Mouse (Mus musculus): Measurements from ENCODE around the gene Ipo9.
"Not testable (repeated sequence)": the region's sequence is repeated elsewhere in the genome, so short reads cannot be mapped to it uniquely, and the experiment has no call there.

Ipo9 gene

GRCm38 (mm10) chr1:135430669-135431017 is 344 bp upstream of the Ipo9 start:
- no peak for DNase-seq (ENCODE audit: low read depth, low spot score)

- DNase-seq (ENCODE audit: low read depth, low spot score) = no peak
These were observed 2.9 kb downstream of the Ipo9 start for GRCm38 (mm10) chr1:135427390-135427789.

- no peak for DNase-seq (ENCODE audit: low read depth, low spot score)
These were observed 3.7 kb downstream of the Ipo9 start for GRCm38 (mm10) chr1:135426645-135427044.

- no peak for DNase-seq (ENCODE audit: low read depth, low spot score)
These were observed 7.5 kb downstream of the Ipo9 start for GRCm38 (mm10) chr1:135422772-135423171.

- DNase-seq (ENCODE audit: low read depth, low spot score) = no peak
These were observed 16.3 kb downstream of the Ipo9 start for GRCm38 (mm10) chr1:135413996-135414395.

GRCm38 (mm10) chr1:135412130-135412529 is 18.2 kb downstream of the Ipo9 start:
- no peak for DNase-seq (ENCODE audit: low read depth, low spot score)

- no peak for DNase-seq (ENCODE audit: low read depth, low spot score)
These were observed 19.3 kb downstream of the Ipo9 start for GRCm38 (mm10) chr1:135410967-135411366.

GRCm38 (mm10) chr1:135408973-135409372 is 21.3 kb downstream of the Ipo9 start:
- no peak for DNase-seq (ENCODE audit: low read depth, low spot score)

- DNase-seq (ENCODE audit: low read depth, low spot score) = no peak
These were observed 24.9 kb downstream of the Ipo9 start for GRCm38 (mm10) chr1:135405356-135405755.

- DNase-seq (ENCODE audit: low read depth, low spot score) = no peak
These were observed 28.7 kb downstream of the Ipo9 start for GRCm38 (mm10) chr1:135401452-135402110.

GRCm38 (mm10) chr1:135399466-135399865 is 30.8 kb downstream of the Ipo9 start:
- no peak for DNase-seq (ENCODE audit: low read depth, low spot score)

GRCm38 (mm10) chr1:135385161-135385560 is 45.1 kb downstream of the Ipo9 start:
- DNase-seq (ENCODE audit: low read depth, low spot score) = no peak

- DNase-seq (ENCODE audit: low read depth, low spot score) = no peak
These were observed 46.1 kb downstream of the Ipo9 start for GRCm38 (mm10) chr1:135384171-135384570.

GRCm38 (mm10) chr1:135381560-135381959 is 48.7 kb downstream of the Ipo9 start:
- DNase-seq (ENCODE audit: low read depth, low spot score) = not testable (repeated sequence)

- no peak for DNase-seq (ENCODE audit: low read depth, low spot score)
These were observed 50.0 kb downstream of the Ipo9 start for GRCm38 (mm10) chr1:135380071-135380991.

- no peak for DNase-seq (ENCODE audit: low read depth, low spot score)
These were observed 51.3 kb downstream of the Ipo9 start for GRCm38 (mm10) chr1:135379048-135379447.

- DNase-seq (ENCODE audit: low read depth, low spot score) = no peak
These were observed 51.7 kb downstream of the Ipo9 start for GRCm38 (mm10) chr1:135378576-135378975.

- peak; percentile 63 for DNase-seq (ENCODE audit: low read depth, low spot score)
These were observed 55.3 kb downstream of the Ipo9 start, which contains the start of gene Shisa4 for GRCm38 (mm10) chr1:135374868-135375581. Gene Shisa4, minus strand, starts transcription at chr1:135375237.

- no peak for DNase-seq (ENCODE audit: low read depth, low spot score)
These were observed 56.0 kb downstream of the Ipo9 start for GRCm38 (mm10) chr1:135374175-135374867.

GRCm38 (mm10) chr1:135373171-135373677 is 57.1 kb downstream of the Ipo9 start:
- no peak for DNase-seq (ENCODE audit: low read depth, low spot score)

- DNase-seq (ENCODE audit: low read depth, low spot score) = no peak
These were observed 60.9 kb downstream of the Ipo9 start for GRCm38 (mm10) chr1:135369415-135369814.
